Mouse (Mus musculus): ENCODE results near the gene Rbm19. TPM values are rescaled to one million over a fixed set of nuclear protein-coding genes. Genes with fewer than 3 reads are reported as not detected.

Gene Rbm19
- total and polyA plus RNA-seq, 3 experiments = 19.3 to 42.5 (median 25.1) TPM

- Histone ChIP-seq H3K27me3 (ENCODE audit: insufficient read depth, low read length) (no peaks in the 10 kb centered on the region), H3K4me3 (ENCODE audit: low read depth, low read length) (no peak overlapping the region), H3K36me3 (replicated peaks) (peaks cover 96% of the 10 kb centered on the region), H3K9me3 (replicated peaks) (no peaks in the 10 kb centered on the region), H3K4me1 (ENCODE audit: insufficient read depth, low read depth, low read length) (peaks cover 46% of the 10 kb centered on the region)
- ATAC-seq (ENCODE audit: extremely low read depth, insufficient number of reproducible peaks, low FRiP score, poor library complexity, severe bottlenecking) (no peak), DNase-seq (ENCODE audit: low spot score) (no peak)
- TF ChIP-seq POLR2AphosphoS5 (IDR thresholded peaks at IDR 0.05; ENCODE audit: insufficient replicate concordance, low read depth, low read length) (no peak), CTCF (IDR thresholded peaks at IDR 0.05; ENCODE audit: low read depth, low read length) (no peak), GATA2 (IDR thresholded peaks at IDR 0.05; ENCODE audit: borderline replicate concordance, low read depth, low read length) (no peak), GATA1 (IDR thresholded peaks at IDR 0.05; ENCODE audit: borderline replicate concordance, low read length) (no peak), TAL1 (conservative IDR thresholded peaks at IDR 0.05; ENCODE audit: low read depth, low read length) (no peak)
These were observed 39.4 kb downstream of the Rbm19 start for GRCm38 (mm10) chr5:120155672-120156071.

GRCm38 (mm10) chr5:120156166-120156909 lies 40.1 kb downstream of the Rbm19 start:
- TF ChIP-seq TAL1 (conservative IDR thresholded peaks at IDR 0.05; ENCODE audit: low read depth, low read length) (no peak), POLR2AphosphoS5 (IDR thresholded peaks at IDR 0.05; ENCODE audit: insufficient replicate concordance, low read depth, low read length) (no peak), CTCF (IDR thresholded peaks at IDR 0.05; ENCODE audit: low read depth, low read length) (no peak), GATA2 (IDR thresholded peaks at IDR 0.05; ENCODE audit: borderline replicate concordance, low read depth, low read length) (no peak), GATA1 (IDR thresholded peaks at IDR 0.05; ENCODE audit: borderline replicate concordance, low read length) (no peak)
- Histone ChIP-seq H3K9me3 (replicated peaks) (no peaks in the 10 kb centered on the region), H3K4me3 (ENCODE audit: low read depth, low read length) (no peak overlapping the region), H3K27me3 (ENCODE audit: insufficient read depth, low read length) (no peaks in the 10 kb centered on the region), H3K4me1 (ENCODE audit: insufficient read depth, low read depth, low read length) (peaks cover 53% of the 10 kb centered on the region), H3K36me3 (replicated peaks) (peaks cover 96% of the 10 kb centered on the region)
- DNase-seq (ENCODE audit: low spot score) = no peak
- no peak for ATAC-seq (ENCODE audit: extremely low read depth, insufficient number of reproducible peaks, low FRiP score, poor library complexity, severe bottlenecking)

GRCm38 (mm10) chr5:120157115-120157514 lies 40.9 kb downstream of the Rbm19 start:
- TF ChIP-seq CTCF (IDR thresholded peaks at IDR 0.05; ENCODE audit: low read depth, low read length) (no peak), GATA2 (IDR thresholded peaks at IDR 0.05; ENCODE audit: borderline replicate concordance, low read depth, low read length) (no peak), GATA1 (IDR thresholded peaks at IDR 0.05; ENCODE audit: borderline replicate concordance, low read length) (no peak), TAL1 (conservative IDR thresholded peaks at IDR 0.05; ENCODE audit: low read depth, low read length) (no peak), POLR2AphosphoS5 (IDR thresholded peaks at IDR 0.05; ENCODE audit: insufficient replicate concordance, low read depth, low read length) (no peak)
- Histone ChIP-seq H3K4me1 (ENCODE audit: insufficient read depth, low read depth, low read length) (peaks cover 60% of the 10 kb centered on the region), H3K27me3 (ENCODE audit: insufficient read depth, low read length) (no peaks in the 10 kb centered on the region), H3K4me3 (ENCODE audit: low read depth, low read length) (no peak overlapping the region; the same call in 1 of the 2 replicates), H3K9me3 (replicated peaks) (no peaks in the 10 kb centered on the region), H3K36me3 (replicated peaks) (peaks cover 96% of the 10 kb centered on the region)
- ATAC-seq (ENCODE audit: extremely low read depth, insufficient number of reproducible peaks, low FRiP score, poor library complexity, severe bottlenecking) (no peak), DNase-seq (ENCODE audit: low spot score) (no peak)

- Histone ChIP-seq H3K27me3 (ENCODE audit: insufficient read depth, low read length) (no peaks in the 10 kb centered on the region), H3K4me1 (ENCODE audit: insufficient read depth, low read depth, low read length) (peaks cover 74% of the 10 kb centered on the region), H3K9me3 (replicated peaks) (no peaks in the 10 kb centered on the region), H3K36me3 (replicated peaks) (peaks cover 96% of the 10 kb centered on the region), H3K4me3 (ENCODE audit: low read depth, low read length) (no peak overlapping the region)
- no peak for ATAC-seq (ENCODE audit: extremely low read depth, insufficient number of reproducible peaks, low FRiP score, poor library complexity, severe bottlenecking)
- no peak for DNase-seq (ENCODE audit: low spot score)
- no peak for TF ChIP-seq GATA1 (IDR thresholded peaks at IDR 0.05; ENCODE audit: borderline replicate concordance, low read length)
These were observed 42.2 kb downstream of the Rbm19 start for GRCm38 (mm10) chr5:120158476-120158875.

- no peak for ATAC-seq (ENCODE audit: extremely low read depth, insufficient number of reproducible peaks, low FRiP score, poor library complexity, severe bottlenecking)
- TF ChIP-seq GATA1 (IDR thresholded peaks at IDR 0.05; ENCODE audit: borderline replicate concordance, low read length) (no peak), GATA2 (IDR thresholded peaks at IDR 0.05; ENCODE audit: borderline replicate concordance, low read depth, low read length) (no peak), TAL1 (conservative IDR thresholded peaks at IDR 0.05; ENCODE audit: low read depth, low read length) (no peak), CTCF (IDR thresholded peaks at IDR 0.05; ENCODE audit: low read depth, low read length) (no peak), POLR2AphosphoS5 (IDR thresholded peaks at IDR 0.05; ENCODE audit: insufficient replicate concordance, low read depth, low read length) (no peak)
- H3K4me3 ChIP-seq (ENCODE audit: low read depth, low read length) = peak overlapping the region; percentile 54; the same call in 1 of the 2 replicates
- no peaks in the 10 kb centered on the region for H3K9me3 ChIP-seq (replicated peaks)
- no peaks in the 10 kb centered on the region for H3K27me3 ChIP-seq (ENCODE audit: insufficient read depth, low read length)
- DNase-seq (ENCODE audit: low spot score) = no peak
- peaks cover 98% of the 10 kb centered on the region for H3K36me3 ChIP-seq (replicated peaks)
- peaks cover 99% of the 10 kb centered on the region for H3K4me1 ChIP-seq (ENCODE audit: insufficient read depth, low read depth, low read length)
These were observed 44.8 kb downstream of the Rbm19 start for GRCm38 (mm10) chr5:120160923-120161658.

- peaks cover 98% of the 10 kb centered on the region for H3K36me3 ChIP-seq (replicated peaks)
- H3K27me3 ChIP-seq (ENCODE audit: insufficient read depth, low read length) = no peaks in the 10 kb centered on the region
- no peak for DNase-seq (ENCODE audit: low spot score)
- H3K4me1 ChIP-seq (ENCODE audit: insufficient read depth, low read depth, low read length) = peaks cover 97% of the 10 kb centered on the region
- no peak overlapping the region for H3K4me3 ChIP-seq (ENCODE audit: low read depth, low read length)
- no peaks in the 10 kb centered on the region for H3K9me3 ChIP-seq (replicated peaks)
- TF ChIP-seq CTCF (IDR thresholded peaks at IDR 0.05; ENCODE audit: low read depth, low read length) (no peak), GATA1 (IDR thresholded peaks at IDR 0.05; ENCODE audit: borderline replicate concordance, low read length) (no peak), TAL1 (conservative IDR thresholded peaks at IDR 0.05; ENCODE audit: low read depth, low read length) (no peak), GATA2 (IDR thresholded peaks at IDR 0.05; ENCODE audit: borderline replicate concordance, low read depth, low read length) (no peak), POLR2AphosphoS5 (IDR thresholded peaks at IDR 0.05; ENCODE audit: insufficient replicate concordance, low read depth, low read length) (no peak)
- no peak for ATAC-seq (ENCODE audit: extremely low read depth, insufficient number of reproducible peaks, low FRiP score, poor library complexity, severe bottlenecking)
These were observed 46.4 kb downstream of the Rbm19 start for GRCm38 (mm10) chr5:120162689-120163088.
